Mouse (Mus musculus) limb, embryonic 11.5 days (tissue): ENCODE measurements around the gene Scarf2. TPM values are rescaled to one million over a fixed set of nuclear protein-coding genes. Genes with fewer than 3 reads are reported as not detected.
A peak's percentile ranks its signal among the peaks of the same experiment; 100 is the strongest.

Experiments used
- ATAC-seq: fragments of 200-750 bp; cut with Nextera tagmentation; 2 replicates; pipeline ENCODE4 v1.8.0; 2017; ENCODE audit warnings: low read depth; ENCODE audit not compliant: insufficient number of reproducible peaks, low FRiP score, low TSS enrichment
- DNase-seq: peaks from one replicate; pipeline ENCODE4 v3.0.0-alpha.2; 2015; ENCODE audit warnings: low spot score
- H3K27ac ChIP-seq: fragments of 300-500 bp; sonication (generic); replicated peaks from 2 replicates; pipeline ENCODE4 v1.5.1; 2014; ENCODE audit warnings: low read depth, mild to moderate bottlenecking, low read length
- H3K27me3 ChIP-seq: fragments of 300-500 bp; sonication (generic); 2 replicates; pipeline ENCODE4 v1.6.1; 2014; ENCODE audit warnings: mild to moderate bottlenecking, low read length, mixed read lengths; ENCODE audit not compliant: control insufficient read depth, insufficient read depth
- H3K36me3 ChIP-seq: fragments of 300-500 bp; sonication (generic); 2 replicates; pipeline ENCODE4 v1.6.1; 2014; ENCODE audit warnings: mild to moderate bottlenecking, low read length, moderate library complexity, mixed read lengths; ENCODE audit not compliant: control insufficient read depth, insufficient read depth
- H3K4me1 ChIP-seq: fragments of 300-500 bp; sonication (generic); 2 replicates; pipeline ENCODE4 v1.6.1; 2014; ENCODE audit warnings: low read length, mixed read lengths; ENCODE audit not compliant: control insufficient read depth, insufficient read depth
- H3K4me2 ChIP-seq: fragments of 300-500 bp; sonication (generic); 2 replicates; pipeline ENCODE4 v1.6.1; 2014; ENCODE audit warnings: low read depth, mild to moderate bottlenecking, moderate library complexity; ENCODE audit not compliant: severe bottlenecking
- H3K4me3 ChIP-seq: fragments of 300-500 bp; sonication (generic); 2 replicates; pipeline ENCODE4 v1.5.1; 2014; ENCODE audit warnings: low read depth, low read length
- H3K9ac ChIP-seq: fragments of 300-500 bp; sonication (generic); 2 replicates; pipeline ENCODE4 v1.6.1; 2014; ENCODE audit warnings: mild to moderate bottlenecking, low read length
- H3K9me3 ChIP-seq: fragments of 300-500 bp; sonication (generic); 2 replicates; pipeline ENCODE4 v1.6.1; 2016; ENCODE audit warnings: low read length; ENCODE audit not compliant: control insufficient read depth
- WGBS: fragments of 180-500 bp; shearing (Covaris S2); extraction: QIAGEN DNeasy Blood & Tissue Kit; methylation state at CpG from one replicate; pipeline ENCODE4 v1.1.7; 2014; 5-methylcytosine and 5-hydroxymethylcytosine counted together
- polyA plus RNA-seq: library from polyadenylated mRNA; unstranded; fragments of >200 nt; fragmentation: Nextera tagmentation; extraction: Ambion mirVana; gene quantifications from 2 replicates; pipeline ENCODE4 v1.2.1, GENCODE M21; 2014

Gene Scarf2
- polyA plus RNA-seq, 1 experiment from 2014 or later = 23.4 TPM

DNA sequence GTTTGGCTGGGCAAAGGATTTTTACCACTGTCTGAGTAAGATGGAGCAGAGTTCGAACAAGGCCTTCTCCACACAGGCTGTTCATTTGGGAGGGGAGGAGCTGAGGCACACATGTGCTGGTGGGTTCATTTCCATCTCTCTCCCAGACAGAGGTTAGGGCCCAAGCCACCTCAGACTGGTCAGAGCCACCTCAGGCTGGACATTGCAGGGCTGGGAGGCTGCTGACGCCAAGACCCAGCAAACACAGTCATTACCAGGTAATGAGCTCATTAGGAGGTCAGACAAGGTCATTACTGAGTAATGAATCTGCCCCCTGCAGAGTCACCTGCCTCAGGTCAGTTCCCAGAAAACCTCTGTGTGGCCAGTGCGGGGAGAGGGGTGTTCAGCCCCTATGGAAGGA lies 31.8 kb downstream of the Scarf2 start:
- Histone ChIP-seq H3K4me1 (peaks cover 33% of the 10 kb centered on the region), H3K4me2 (no peak overlapping the region), H3K36me3 (no peaks in the 10 kb centered on the region), H3K27ac (peak overlapping the region; percentile 30; the same call in 1 of the 2 replicates), H3K27me3 (peaks cover 23% of the 10 kb centered on the region), H3K4me3 (no peak overlapping the region), H3K9me3 (no peaks in the 10 kb centered on the region), H3K9ac (no peak overlapping the region)
- ATAC-seq = 0 out of 2 replicates have a peak, but pooled peaks have one; percentile 24
- 21% methylated on average over 3 of the region's 3 CpGs for WGBS
- peak; percentile 52 for DNase-seq

DNA sequence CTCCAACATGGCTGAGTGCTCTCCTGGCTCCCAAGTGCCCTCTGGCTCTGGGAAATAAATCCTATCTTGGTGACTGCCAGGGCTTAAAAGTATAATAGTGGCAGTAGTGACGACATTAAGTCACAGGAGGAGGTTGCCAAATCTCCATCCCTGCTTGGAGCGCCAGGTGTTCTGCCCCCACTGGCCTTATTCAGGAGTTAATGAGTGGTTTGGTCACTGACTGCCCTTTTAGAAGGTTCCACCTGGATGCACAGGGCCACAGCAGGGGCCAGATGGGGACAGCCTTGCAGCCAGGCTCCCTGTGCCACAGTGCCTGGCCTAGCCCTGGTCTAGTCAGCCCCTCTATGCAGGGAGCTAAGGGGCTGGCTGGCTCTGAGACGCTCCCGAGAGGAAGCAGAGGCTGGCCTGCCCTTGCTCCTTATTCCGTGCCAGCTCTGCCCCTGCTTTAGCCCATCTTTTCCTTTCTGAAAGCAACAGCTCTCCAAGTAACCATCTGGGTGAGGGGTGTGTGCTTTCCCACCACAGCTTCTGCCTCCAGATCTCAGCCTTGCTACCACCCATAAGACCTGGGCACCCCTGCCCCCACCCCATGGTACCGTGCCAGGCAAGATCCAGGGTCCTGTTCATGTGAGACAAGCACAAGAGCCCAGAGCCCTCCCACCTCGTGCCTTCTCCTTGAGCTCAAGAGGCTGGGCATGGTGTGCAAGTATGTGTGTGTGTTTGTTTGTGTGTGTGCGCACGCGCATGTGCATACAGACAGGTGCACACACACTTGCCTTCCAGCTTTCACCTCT lies 33.5 kb downstream of the Scarf2 start:
- no peak for DNase-seq
- H3K27me3 ChIP-seq = peaks cover 38% of the 10 kb centered on the region
- H3K36me3 ChIP-seq = no peaks in the 10 kb centered on the region
- H3K9ac ChIP-seq = peak overlapping the region; percentile 27; the same call in 1 of the 2 replicates
- H3K4me3 ChIP-seq = no peak overlapping the region
- H3K27ac ChIP-seq = no peak overlapping the region
- ATAC-seq = no peak
- H3K4me1 ChIP-seq = peaks cover 36% of the 10 kb centered on the region
- WGBS = 68% methylated on average over 10 of the region's 10 CpGs
- no peaks in the 10 kb centered on the region for H3K9me3 ChIP-seq
- H3K4me2 ChIP-seq = no peak overlapping the region

DNA sequence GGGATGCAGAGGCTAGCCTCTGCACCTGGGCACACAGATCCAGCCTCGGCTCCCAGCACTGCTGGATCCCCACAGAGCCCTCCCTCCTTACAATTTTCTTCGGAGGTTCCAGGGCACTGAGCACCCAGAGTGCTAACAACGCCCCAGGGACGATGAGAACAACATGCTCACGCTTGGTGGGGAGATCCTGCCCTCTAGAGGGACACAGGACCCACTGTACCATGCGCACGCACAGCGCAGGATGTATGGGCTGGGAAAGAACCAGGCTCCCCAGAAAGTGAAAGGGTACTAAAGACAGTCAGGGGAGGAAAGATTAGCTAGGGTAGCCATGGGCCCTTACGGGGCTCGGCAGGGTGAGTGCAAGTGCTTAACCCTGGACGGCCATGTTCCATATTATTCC lies 34.7 kb downstream of the Scarf2 start:
- Histone ChIP-seq H3K9ac (no peak overlapping the region), H3K4me2 (no peak overlapping the region), H3K4me1 (peaks cover 36% of the 10 kb centered on the region), H3K36me3 (no peaks in the 10 kb centered on the region), H3K27me3 (peaks cover 45% of the 10 kb centered on the region), H3K4me3 (no peak overlapping the region), H3K27ac (no peak overlapping the region), H3K9me3 (no peaks in the 10 kb centered on the region)
- peak; percentile 42 for DNase-seq
- WGBS = 17% methylated on average over 11 of the region's 11 CpGs
- no peak for ATAC-seq

DNA sequence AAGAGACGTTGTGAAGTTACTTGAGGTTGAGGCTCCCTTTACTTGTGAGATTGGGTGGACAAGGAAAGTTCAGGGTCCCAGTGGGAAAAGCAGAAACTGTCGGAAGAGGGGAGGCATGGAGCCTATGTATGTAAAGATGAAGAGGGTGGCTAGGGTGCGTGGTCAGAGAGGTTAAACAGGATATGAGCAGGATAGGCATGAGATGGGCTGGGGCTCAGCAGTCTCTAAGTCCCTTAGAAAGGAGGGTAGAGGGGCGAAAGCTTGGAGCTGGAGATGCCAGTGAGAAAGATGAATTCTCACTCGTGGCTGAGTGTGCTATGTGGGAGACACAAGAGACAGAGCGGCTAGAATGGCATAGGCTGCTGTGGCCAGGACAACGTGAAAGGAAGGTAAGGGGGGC lies 35.7 kb downstream of the Scarf2 start, which contains the start of gene B830017H08Rik:
TSS of gene B830017H08Rik (plus strand) at position 301 of the 400 bp plus-strand sequence.
- H3K27ac ChIP-seq = no peak within 1 kb of the TSS
- H3K4me2 ChIP-seq = peak within 1 kb of the TSS; percentile 99
- no peak for DNase-seq
- ATAC-seq = no peak
- H3K4me3 ChIP-seq = peak within 1 kb of the TSS; percentile 57
- peak within 1 kb of the TSS; percentile 72 for H3K9ac ChIP-seq
- WGBS = 24% methylated on average over 7 of the region's 7 CpGs
- peaks cover 45% of the 10 kb centered on the region for H3K27me3 ChIP-seq
- H3K9me3 ChIP-seq = no peaks in the 10 kb centered on the region
- peaks cover 33% of the 10 kb centered on the region for H3K4me1 ChIP-seq
- H3K36me3 ChIP-seq = no peaks in the 10 kb centered on the region

DNA sequence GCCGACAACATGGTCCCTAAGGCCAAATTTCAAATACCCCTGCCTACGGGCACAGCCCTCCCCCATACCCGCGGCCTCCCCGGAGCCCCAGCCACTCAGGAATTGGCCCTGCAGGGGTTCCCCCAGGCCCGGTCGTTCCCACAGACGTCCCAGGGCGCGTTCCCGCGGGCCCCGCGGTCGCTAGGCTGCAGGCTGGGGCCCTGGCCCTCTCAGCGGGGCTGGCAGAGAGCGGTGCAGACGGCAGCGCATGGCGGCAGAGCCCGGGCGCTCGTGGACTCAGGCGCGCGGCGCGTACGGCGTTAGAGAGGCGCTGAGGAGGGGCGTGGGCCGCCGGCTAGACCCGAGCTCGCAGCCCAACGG lies 36.2 kb downstream of the Scarf2 start:
- WGBS = under 1% methylated on average over 37 of the region's 37 CpGs
- H3K27ac ChIP-seq = no peak overlapping the region
- peak; percentile 66 for DNase-seq

DNA sequence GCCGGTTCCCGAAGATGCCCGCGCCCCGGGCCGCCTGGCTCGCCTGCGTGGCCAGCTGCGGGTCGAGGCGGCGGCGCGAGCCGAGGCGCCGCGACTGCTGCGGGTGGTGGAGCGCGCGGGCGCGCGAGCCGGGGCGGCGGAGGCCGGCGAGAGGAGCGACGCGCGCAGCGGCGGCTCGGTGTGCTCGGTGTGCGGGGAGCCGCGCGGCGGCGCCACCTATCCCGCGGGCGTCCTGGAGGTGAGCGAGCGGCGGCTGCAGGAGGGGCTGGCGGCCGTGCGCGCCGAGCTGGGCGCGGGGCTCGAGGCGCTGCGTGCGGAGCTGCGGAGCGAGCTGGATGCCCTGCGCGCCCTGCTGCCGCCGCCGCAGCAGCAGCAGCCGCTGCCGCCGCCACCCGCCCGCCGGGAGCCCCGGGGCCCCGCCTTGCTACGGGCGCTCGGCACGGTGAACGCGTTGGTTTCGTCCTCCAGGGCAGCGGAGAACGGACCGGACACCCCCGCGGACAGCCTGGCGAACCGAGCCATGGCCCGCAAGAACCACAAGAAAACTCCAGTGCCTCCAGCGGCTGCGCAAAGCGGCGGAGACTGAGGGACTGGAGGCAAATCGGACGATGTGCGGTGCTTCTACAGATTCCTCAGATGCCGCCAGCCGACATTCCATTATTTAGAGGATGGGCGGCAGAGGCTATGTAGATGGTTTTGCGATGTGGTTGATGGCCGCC lies 36.8 kb downstream of the Scarf2 start:
- H3K36me3 ChIP-seq = no peaks in the 10 kb centered on the region
- H3K4me3 ChIP-seq = peak overlapping the region; percentile 57
- under 1% methylated on average over 84 of the region's 103 CpGs for WGBS
- DNase-seq = peak; percentile 69
- H3K27me3 ChIP-seq = peaks cover 45% of the 10 kb centered on the region
- H3K4me2 ChIP-seq = peak overlapping the region; percentile 99
- H3K9ac ChIP-seq = peak overlapping the region; percentile 72
- H3K4me1 ChIP-seq = peaks cover 27% of the 10 kb centered on the region
- no peak overlapping the region for H3K27ac ChIP-seq
- H3K9me3 ChIP-seq = no peaks in the 10 kb centered on the region
- ATAC-seq = no peak

More for the DNA sequence above, 36.2 kb downstream of the Scarf2 start:
- ATAC-seq = no peak; the same call in 1 of the 2 replicates
- Histone ChIP-seq H3K9ac (peak overlapping the region; percentile 72), H3K4me1 (peaks cover 30% of the 10 kb centered on the region), H3K27me3 (peaks cover 45% of the 10 kb centered on the region), H3K9me3 (no peaks in the 10 kb centered on the region), H3K36me3 (no peaks in the 10 kb centered on the region), H3K4me3 (peak overlapping the region; percentile 57), H3K4me2 (peak overlapping the region; percentile 99)

DNA sequence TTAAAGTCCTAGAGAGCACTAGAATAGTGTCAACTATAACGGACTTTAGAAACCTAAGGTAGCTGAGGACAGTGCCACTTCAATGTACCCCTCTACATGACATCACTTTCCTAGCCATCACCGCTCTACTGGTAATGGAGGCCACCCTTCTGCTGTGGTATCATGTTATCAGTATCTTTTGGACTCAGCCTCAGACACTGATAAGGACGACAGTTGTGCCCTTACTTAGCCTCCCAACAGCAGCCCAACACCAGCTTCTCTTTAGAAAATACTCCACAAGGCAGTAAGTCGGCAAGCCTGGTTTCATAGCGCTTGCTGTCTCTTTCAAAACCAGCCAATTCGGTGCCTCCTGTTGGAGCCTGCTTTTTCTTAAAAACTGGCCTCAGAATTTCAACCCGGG lies 37.5 kb downstream of the Scarf2 start:
- no peak overlapping the region for H3K27ac ChIP-seq
- peaks cover 45% of the 10 kb centered on the region for H3K27me3 ChIP-seq
- H3K9ac ChIP-seq = no peak overlapping the region; the same call in 1 of the 2 replicates
- H3K9me3 ChIP-seq = no peaks in the 10 kb centered on the region
- peak overlapping the region; percentile 99; the same call in 1 of the 2 replicates for H3K4me2 ChIP-seq
- WGBS = 55% methylated on average over 7 of the region's 7 CpGs
- H3K36me3 ChIP-seq = no peaks in the 10 kb centered on the region; the same call in 1 of the 2 replicates
- H3K4me1 ChIP-seq = peaks cover 25% of the 10 kb centered on the region
- no peak for ATAC-seq
- H3K4me3 ChIP-seq = peak overlapping the region; percentile 57
- no peak for DNase-seq

DNA sequence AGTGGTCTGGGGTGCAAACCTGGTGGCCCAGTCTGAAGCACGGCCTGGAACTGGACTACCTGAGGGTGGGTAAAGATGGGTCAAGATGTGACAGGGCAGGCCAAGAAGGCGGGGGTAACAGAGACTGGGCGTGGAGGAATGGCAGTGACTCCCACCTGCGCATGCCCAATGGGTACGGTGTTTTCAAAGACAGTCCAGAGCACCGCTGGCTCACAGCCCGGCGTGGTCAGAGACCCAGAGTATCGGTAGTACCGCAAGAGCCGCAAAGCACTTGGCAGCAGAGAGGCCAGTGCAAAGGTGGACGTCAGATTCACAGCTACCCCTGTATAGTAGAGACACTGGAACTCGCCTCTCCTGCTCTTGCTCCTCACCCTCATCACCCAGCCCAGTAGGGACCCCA lies 38.4 kb downstream of the Scarf2 start:
- DNase-seq = no peak
- 56% methylated on average over 13 of the region's 13 CpGs for WGBS
- Histone ChIP-seq H3K4me2 (no peak overlapping the region), H3K4me3 (no peak overlapping the region), H3K4me1 (peaks cover 17% of the 10 kb centered on the region), H3K27me3 (peaks cover 45% of the 10 kb centered on the region), H3K9ac (no peak overlapping the region), H3K27ac (no peak overlapping the region), H3K9me3 (no peaks in the 10 kb centered on the region), H3K36me3 (peaks cover 3% of the 10 kb centered on the region; the same call in 1 of the 2 replicates)
- ATAC-seq = no peak
